Mouse (Mus musculus) embryonic fibroblast, embryonic 13.5 days (primary cell): ENCODE measurements around the gene Brinp1.

Experiments used
- CTCF ChIP-seq: IDR thresholded peaks from 2 replicates; pipeline ENCODE4 v1.5.1; 2011; ENCODE audit warnings: mild to moderate bottlenecking, control low read depth, low read length, moderate library complexity, borderline replicate concordance; ENCODE audit not compliant: insufficient read depth
- POLR2A ChIP-seq: IDR thresholded peaks from 2 replicates; pipeline ENCODE4 v1.6.1; 2011; ENCODE audit warnings: low read depth, mild to moderate bottlenecking, control low read depth, low read length, moderate library complexity

- TF ChIP-seq POLR2A (peak; percentile 64; the same call in 1 of the 2 replicates), CTCF (no peak)
Observed at GRCm38 (mm10) chr4:68954322-68954901, at the start of gene Brinp1.
